Mouse (Mus musculus): ENCODE results near the gene Defa37.
"Not testable (repeated sequence)": the region's sequence is repeated elsewhere in the genome, so short reads cannot be mapped to it uniquely, and the experiment has no call there.

The Defa37 gene

DNA sequence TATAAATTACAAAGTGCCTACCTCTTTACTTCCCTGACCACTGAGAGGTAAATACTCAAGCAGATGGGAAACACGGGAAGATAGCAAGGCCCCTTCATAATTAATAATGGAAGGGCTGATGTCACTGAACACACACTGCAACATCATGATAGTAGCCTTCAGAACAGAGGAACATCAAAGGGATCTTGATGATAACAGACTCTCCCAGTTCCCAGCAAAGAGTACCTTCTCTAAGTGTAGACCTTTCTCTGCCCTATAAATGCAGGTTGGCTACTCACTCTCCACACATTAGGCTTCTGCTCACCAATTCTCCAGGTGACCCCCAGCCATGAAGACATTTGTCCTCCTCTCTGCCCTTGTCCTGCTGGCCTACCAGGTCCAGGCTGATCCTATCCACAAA, at the start of gene Defa37:
Defa37 (plus strand) TSS at position 301 of the 400 bp plus-strand sequence.
- DNase-seq: not testable (repeated sequence)

DNA sequence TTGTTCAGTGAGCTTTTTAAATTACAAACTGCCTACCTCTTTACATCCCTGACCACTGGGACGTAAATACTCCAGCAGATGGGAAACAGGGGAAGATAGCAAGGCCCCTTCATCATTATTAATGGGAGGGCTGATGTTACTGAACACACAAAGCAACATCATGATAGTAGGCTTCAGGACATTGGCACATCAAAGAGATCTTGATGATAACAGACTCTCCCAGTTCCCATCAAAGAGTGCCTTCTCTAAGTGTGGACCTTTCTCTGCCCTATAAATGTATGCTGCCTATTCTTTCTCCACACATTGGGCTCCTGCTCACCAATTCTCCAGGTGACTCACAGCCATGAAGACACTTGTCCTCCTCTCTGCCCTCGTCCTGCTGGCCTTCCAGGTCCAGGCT, 36.5 kb upstream of the Defa37 start, which contains the start of gene Defa32:
Defa32 (plus strand) TSS at position 301 of the 400 bp plus-strand sequence.
- not testable (repeated sequence) for DNase-seq

DNA sequence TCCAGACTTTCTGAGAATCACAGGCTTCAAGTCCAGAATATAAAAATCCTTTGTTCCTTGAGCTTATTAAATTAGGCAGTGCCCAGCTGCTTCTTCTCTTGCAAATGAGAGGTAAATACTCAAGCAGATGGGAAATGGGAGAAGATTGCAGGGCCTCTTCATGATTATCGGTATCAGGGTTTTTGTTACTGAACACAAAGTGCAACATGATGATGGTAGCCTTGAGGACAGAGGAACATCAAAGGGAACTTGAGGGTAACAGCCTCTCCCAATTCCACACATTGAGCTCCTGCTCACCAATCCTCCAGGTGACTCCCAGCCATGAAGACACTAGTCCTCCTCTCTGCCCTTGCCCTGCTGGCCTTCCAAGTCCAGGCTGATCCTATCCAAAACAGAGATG, 17.5 kb downstream of the Defa37 start, which contains the start of gene Defa28:
Defa28 (plus strand) TSS at position 301 of the 400 bp plus-strand sequence.
- DNase-seq: not testable (repeated sequence)

DNA sequence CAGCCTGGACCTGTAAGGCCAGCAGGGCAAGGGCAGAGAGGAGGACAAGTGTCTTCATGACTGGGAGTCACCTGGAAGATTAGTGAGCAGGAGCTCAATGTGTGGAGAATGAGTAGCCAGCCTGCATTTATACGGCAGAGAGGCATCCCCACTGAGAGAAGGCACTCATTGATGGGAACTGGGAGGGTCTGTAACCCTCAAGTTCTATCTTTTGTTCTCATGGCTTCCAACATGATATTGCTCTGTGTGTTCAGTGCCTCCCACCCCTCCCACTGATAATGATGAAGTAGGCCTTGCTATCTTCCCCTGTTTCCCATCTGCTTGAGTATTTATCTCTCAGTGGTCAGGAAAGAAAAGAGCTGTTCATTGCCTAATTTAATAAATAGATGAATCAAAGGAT, 29.2 kb downstream of the Defa37 start, which contains the start of gene Gm7861:
Gm7861 (minus strand) TSS at position 101 of the 400 bp plus-strand sequence.
- DNase-seq: not testable (repeated sequence)
